Mouse (Mus musculus) midbrain, embryonic 12.5 days (tissue): ENCODE results near the gene S100a14. TPM values are rescaled to one million over a fixed set of nuclear protein-coding genes. Genes with fewer than 3 reads are reported as not detected.

Experiments
- ATAC-seq: fragments of 200-750 bp; cut with Nextera tagmentation; 2 replicates; pipeline ENCODE4 v1.8.0; 2017; ENCODE audit warnings: low read depth, moderate TSS enrichment, moderate library complexity; ENCODE audit not compliant: low FRiP score
- H3K27ac ChIP-seq: fragments of 300-500 bp; sonication (generic); replicated peaks from 2 replicates; pipeline ENCODE4 v1.5.1; 2016; ENCODE audit warnings: mild to moderate bottlenecking
- H3K27me3 ChIP-seq: fragments of 300-500 bp; sonication (generic); 2 replicates; pipeline ENCODE4 v1.6.1; 2016; ENCODE audit warnings: mild to moderate bottlenecking
- H3K36me3 ChIP-seq: fragments of 300-500 bp; sonication (generic); 2 replicates; pipeline ENCODE4 v1.6.1; 2016
- H3K4me1 ChIP-seq: fragments of 300-500 bp; sonication (generic); 2 replicates; pipeline ENCODE4 v1.6.1; 2016
- H3K4me2 ChIP-seq: fragments of 300-500 bp; sonication (generic); replicated peaks from 2 replicates; pipeline ENCODE4 v1.6.1; 2016; ENCODE audit warnings: mild to moderate bottlenecking, moderate library complexity
- H3K4me3 ChIP-seq: fragments of 300-500 bp; sonication (generic); 2 replicates; pipeline ENCODE4 v1.5.1; 2016; ENCODE audit warnings: mild to moderate bottlenecking
- H3K9ac ChIP-seq: fragments of 300-500 bp; sonication (generic); replicated peaks from 2 replicates; pipeline ENCODE4 v1.6.1; 2016; ENCODE audit warnings: mild to moderate bottlenecking, moderate library complexity
- H3K9me3 ChIP-seq: fragments of 300-500 bp; sonication (generic); 2 replicates; pipeline ENCODE4 v1.6.1; 2016; ENCODE audit warnings: mild to moderate bottlenecking
- WGBS: fragments of 180-500 bp; shearing (Covaris S2); methylation state at CpG from one replicate; pipeline ENCODE4 v1.1.7; 2016; 5-methylcytosine and 5-hydroxymethylcytosine counted together
- polyA plus RNA-seq: library from polyadenylated mRNA; unstranded; fragments of >200 nt; fragmentation: Nextera tagmentation; extraction: Ambion mirVana; gene quantifications from 2 replicates; pipeline ENCODE4 v1.2.1, GENCODE M21; 2016

The S100a14 gene
- polyA plus RNA-seq, 1 experiment from 2014 or later: not detected

DNA sequence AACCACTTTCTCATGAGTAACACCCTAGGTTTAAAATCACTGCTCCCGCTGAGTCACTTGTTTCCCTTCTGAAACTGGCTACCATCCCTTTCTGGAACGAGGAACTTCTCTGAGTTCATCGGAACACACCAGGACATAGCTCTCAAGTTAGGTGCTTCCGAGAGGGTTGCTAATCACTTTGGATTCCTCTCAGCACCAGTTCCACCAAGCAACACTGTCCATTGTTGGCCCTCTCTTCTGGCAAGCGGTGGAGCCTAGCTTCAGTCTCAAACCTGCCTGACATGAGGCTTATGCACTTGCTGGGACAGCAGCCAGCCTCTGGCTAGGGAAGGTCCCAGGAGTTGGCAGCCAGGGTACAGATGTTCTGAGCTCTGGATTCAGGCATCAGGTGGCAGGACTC lies 48.0 kb downstream of the S100a14 start:
- H3K4me1 ChIP-seq: no peaks in the 10 kb centered on the region
- H3K9me3 ChIP-seq: no peaks in the 10 kb centered on the region
- no peak overlapping the region for H3K4me2 ChIP-seq
- ATAC-seq: no peak
- 90% methylated on average over 5 of the region's 5 CpGs for WGBS
- H3K9ac ChIP-seq: no peak overlapping the region
- H3K4me3 ChIP-seq: no peak overlapping the region
- no peaks in the 10 kb centered on the region for H3K27me3 ChIP-seq
- no peak overlapping the region for H3K27ac ChIP-seq
- no peaks in the 10 kb centered on the region for H3K36me3 ChIP-seq

DNA sequence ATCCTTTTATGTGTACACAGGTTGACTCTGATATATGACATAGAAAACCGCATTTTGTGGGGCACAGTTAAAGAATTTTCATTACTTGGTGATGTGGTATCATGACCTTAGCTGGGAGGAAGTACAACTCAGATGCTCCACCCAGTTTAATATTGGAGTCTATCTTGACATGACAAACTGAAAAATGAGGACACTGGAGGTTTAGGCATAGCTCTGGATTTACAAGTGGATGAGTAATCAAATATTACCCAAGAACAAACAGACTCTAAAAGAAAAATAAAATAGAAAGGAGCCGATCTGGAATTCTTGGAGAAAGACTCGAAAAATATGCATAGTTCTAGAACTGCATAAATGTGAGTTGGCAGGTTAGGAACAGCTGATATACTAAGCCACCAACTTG lies 48.7 kb downstream of the S100a14 start:
- WGBS: 84% methylated on average over 3 of the region's 3 CpGs

GRCm38 (mm10) chr3:90576351-90577001 lies 49.8 kb downstream of the S100a14 start:
- Histone ChIP-seq H3K27ac (no peak overlapping the region), H3K4me2 (no peak overlapping the region), H3K9me3 (no peaks in the 10 kb centered on the region), H3K36me3 (no peaks in the 10 kb centered on the region), H3K9ac (no peak overlapping the region), H3K4me3 (no peak overlapping the region), H3K27me3 (no peaks in the 10 kb centered on the region), H3K4me1 (no peaks in the 10 kb centered on the region)
- no peak for ATAC-seq
- WGBS: 74% methylated on average over 10 of the region's 10 CpGs

More for the DNA sequence above, 48.7 kb downstream of the S100a14 start:
- Histone ChIP-seq H3K9ac (no peak overlapping the region), H3K4me2 (no peak overlapping the region), H3K36me3 (no peaks in the 10 kb centered on the region), H3K27me3 (no peaks in the 10 kb centered on the region), H3K27ac (no peak overlapping the region), H3K9me3 (no peaks in the 10 kb centered on the region), H3K4me1 (no peaks in the 10 kb centered on the region), H3K4me3 (no peak overlapping the region)
- ATAC-seq: no peak

Other genes with a start within 250 kb of the S100a14 start
- gene Gatad2b, start 233.7 kb upstream of the S100a14 start, polyA plus RNA-seq: 15.5 and 15.9 TPM in 2 replicates
- 15.8 and 22.0 TPM in 2 replicates for gene Slc27a3, start 136.9 kb upstream of the S100a14 start, polyA plus RNA-seq
- gene Ints3, start 93.2 kb upstream of the S100a14 start, polyA plus RNA-seq: 42.4 and 44.3 TPM in 2 replicates
- 2.5 and 2.6 TPM in 2 replicates for gene Npr1, start 61.0 kb upstream of the S100a14 start, polyA plus RNA-seq
- 319 and 328 TPM in 2 replicates for gene Ilf2, start 50.7 kb upstream of the S100a14 start, polyA plus RNA-seq
- 78.4 and 79.8 TPM in 2 replicates for gene Snapin, start 35.8 kb upstream of the S100a14 start, polyA plus RNA-seq
- 220 and 221 TPM in 2 replicates for gene Chtop, start 17.4 kb upstream of the S100a14 start, polyA plus RNA-seq
- gene S100a1, start 12.5 kb upstream of the S100a14 start, polyA plus RNA-seq: 4.5 and 6.4 TPM in 2 replicates
- gene S100a13, start 12.4 kb upstream of the S100a14 start, polyA plus RNA-seq: 12.1 TPM in 2 replicates
- 33.5 and 41.9 TPM in 2 replicates for gene S100a16, start 10.4 kb downstream of the S100a14 start, polyA plus RNA-seq
- not detected in 2 replicates for gene S100a3, start 33.7 kb downstream of the S100a14 start, polyA plus RNA-seq
- not detected in 2 replicates for gene S100a2, start 63.4 kb downstream of the S100a14 start, polyA plus RNA-seq
- not detected in 2 replicates for gene Gm42674, start 75.0 kb downstream of the S100a14 start, polyA plus RNA-seq
- 1.4 and 1.7 TPM in 2 replicates for gene S100a4, start 76.9 kb downstream of the S100a14 start, polyA plus RNA-seq
- not detected in 2 replicates for gene S100a5, start 81.7 kb downstream of the S100a14 start, polyA plus RNA-seq
- gene S100a6, start 86.0 kb downstream of the S100a14 start, polyA plus RNA-seq: 23.8 and 28.5 TPM in 2 replicates
- gene S100a7a, start 127.2 kb downstream of the S100a14 start, polyA plus RNA-seq: 0.14 TPM in 1 of 2 replicates, not detected in the other
- 5.7 and 12.9 TPM in 2 replicates for gene S100a8, start 142.1 kb downstream of the S100a14 start, polyA plus RNA-seq
- gene S100a9, start 168.9 kb downstream of the S100a14 start, polyA plus RNA-seq: 4.1 and 7.5 TPM in 2 replicates
- gene Pglyrp4, start 200.1 kb downstream of the S100a14 start, polyA plus RNA-seq: not detected in 2 replicates